Mouse (Mus musculus) forebrain, postnatal 0 days (tissue): ENCODE measurements at regions not wholly inside any gene's neighbourhood (a gene's known extent, or its start where the extent isn't known, plus 50 kb on each side); places are given as distances from the start of the nearest gene placed in this dataset.

ENCODE experiments used
- ATAC-seq: fragments of 200-750 bp; cut with Nextera tagmentation; 2 replicates; pipeline ENCODE4 v1.8.0; 2017; ENCODE audit warnings: mild to moderate bottlenecking, moderate library complexity
- DNase-seq: peaks from one replicate; pipeline ENCODE4 v3.0.0-alpha.2; 2015
- H3K27ac ChIP-seq: fragments of 300-500 bp; sonication (generic); 2 replicates; pipeline ENCODE4 v1.5.1; 2014; ENCODE audit warnings: low read depth, mild to moderate bottlenecking, antibody characterized with exemption, low read length, moderate library complexity, mixed read lengths
- H3K27me3 ChIP-seq: fragments of 300-500 bp; sonication (generic); 2 replicates; pipeline ENCODE4 v1.6.1; 2014; ENCODE audit warnings: mild to moderate bottlenecking, low read length, mixed read lengths; ENCODE audit not compliant: insufficient read depth
- H3K36me3 ChIP-seq: fragments of 300-500 bp; sonication (generic); 2 replicates; pipeline ENCODE4 v1.6.1; 2014; ENCODE audit warnings: mild to moderate bottlenecking, moderate library complexity; ENCODE audit not compliant: insufficient read depth
- H3K4me1 ChIP-seq: fragments of 300-500 bp; sonication (generic); 2 replicates; pipeline ENCODE4 v1.6.1; 2014; ENCODE audit warnings: antibody characterized with exemption; ENCODE audit not compliant: insufficient read depth
- H3K4me2 ChIP-seq: fragments of 300-500 bp; sonication (generic); 2 replicates; pipeline ENCODE4 v1.6.1; 2014; ENCODE audit warnings: low read depth, mild to moderate bottlenecking, moderate library complexity
- H3K4me3 ChIP-seq: fragments of 300-500 bp; sonication (generic); 2 replicates; pipeline ENCODE4 v1.5.1; 2014; ENCODE audit warnings: low read depth, low read length, mixed read lengths
- H3K9ac ChIP-seq: fragments of 300-500 bp; sonication (generic); 2 replicates; pipeline ENCODE4 v1.6.1; 2014; ENCODE audit warnings: mild to moderate bottlenecking
- H3K9me3 ChIP-seq: fragments of 300-500 bp; sonication (generic); 2 replicates; pipeline ENCODE4 v1.6.1; 2016; ENCODE audit warnings: low read length
- CTCF ChIP-seq: sonication (generic); IDR thresholded peaks from 2 replicates; pipeline ENCODE4 v1.5.1; 2016; ENCODE audit warnings: antibody characterized with exemption, control low read depth, low read depth
- WGBS: fragments of 180-500 bp; shearing (Covaris S2); extraction: QIAGEN DNeasy Blood & Tissue Kit; methylation state at CpG from one replicate; pipeline ENCODE4 v1.1.7; 2014; 5-methylcytosine and 5-hydroxymethylcytosine counted together

DNA sequence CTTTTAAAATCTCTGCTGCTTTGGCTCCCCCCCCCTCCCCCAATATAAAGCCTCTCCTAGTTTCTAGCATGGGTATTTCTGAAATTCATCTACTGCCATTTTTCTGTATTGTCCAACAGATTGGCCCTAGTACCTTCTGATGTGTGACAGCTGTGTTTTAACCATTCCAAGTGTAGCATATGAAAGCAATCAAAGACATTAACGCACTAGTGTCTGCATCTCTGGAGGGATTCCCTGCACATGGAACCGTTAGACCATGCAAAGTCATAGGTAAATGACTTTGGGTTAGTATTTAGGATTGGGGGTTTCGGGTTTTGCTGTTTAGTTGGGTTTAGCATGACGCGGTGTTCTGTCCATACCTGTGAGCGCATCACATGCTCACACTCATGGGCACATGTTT lies 57.3 kb upstream of the Smarca2 start:
- TF ChIP-seq CTCF: no peak
- no peak for ATAC-seq
- Histone ChIP-seq H3K27me3 (no peaks in the 10 kb centered on the region), H3K4me1 (no peaks in the 10 kb centered on the region), H3K4me3 (no peak overlapping the region), H3K9me3 (no peaks in the 10 kb centered on the region), H3K4me2 (no peak overlapping the region), H3K36me3 (no peaks in the 10 kb centered on the region), H3K27ac (no peak overlapping the region), H3K9ac (no peak overlapping the region)
- 86% methylated on average over 6 of the region's 6 CpGs for WGBS
- no peak for DNase-seq

DNA sequence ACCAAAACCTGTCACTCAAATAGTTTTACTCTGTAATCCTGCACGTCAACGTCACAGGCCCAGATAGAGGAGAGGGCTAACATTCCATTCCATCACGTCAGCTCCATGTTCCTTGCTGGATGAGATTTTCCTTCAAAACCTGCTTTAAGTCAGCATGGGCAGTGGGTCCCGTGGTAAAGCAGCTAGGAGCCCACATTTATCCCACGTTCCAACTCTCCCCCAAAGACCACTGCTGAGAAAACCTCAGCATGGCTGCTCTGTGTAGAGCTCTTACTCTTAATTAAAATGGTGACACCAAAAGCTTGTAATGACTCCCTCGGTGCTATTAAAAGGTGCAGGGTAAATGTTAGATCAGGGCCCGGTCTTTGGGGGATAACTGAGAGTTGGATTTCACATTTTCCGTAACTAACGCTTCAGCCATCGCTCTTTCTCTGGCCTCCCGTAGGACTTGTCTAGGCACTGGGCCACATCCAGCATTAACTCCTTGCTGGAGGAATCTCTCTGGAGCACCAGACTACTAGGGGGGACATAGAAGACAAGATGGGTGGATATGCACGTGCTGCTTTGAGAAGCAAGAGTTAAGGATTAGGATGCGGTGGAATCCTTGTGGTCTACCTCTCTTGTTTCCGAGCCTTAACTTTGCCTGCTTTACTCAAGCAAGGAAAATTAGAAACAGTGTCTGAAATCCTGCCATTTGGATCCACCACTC lies 56.1 kb upstream of the Smarca2 start:
- no peaks in the 10 kb centered on the region for H3K9me3 ChIP-seq
- H3K9ac ChIP-seq: no peak overlapping the region
- no peak overlapping the region for H3K4me2 ChIP-seq
- H3K36me3 ChIP-seq: no peaks in the 10 kb centered on the region
- no peaks in the 10 kb centered on the region for H3K27me3 ChIP-seq
- DNase-seq: no peak
- TF ChIP-seq CTCF: no peak
- WGBS: 77% methylated on average over 14 of the region's 14 CpGs
- no peak for ATAC-seq
- H3K27ac ChIP-seq: no peak overlapping the region
- H3K4me3 ChIP-seq: no peak overlapping the region
- no peaks in the 10 kb centered on the region for H3K4me1 ChIP-seq

DNA sequence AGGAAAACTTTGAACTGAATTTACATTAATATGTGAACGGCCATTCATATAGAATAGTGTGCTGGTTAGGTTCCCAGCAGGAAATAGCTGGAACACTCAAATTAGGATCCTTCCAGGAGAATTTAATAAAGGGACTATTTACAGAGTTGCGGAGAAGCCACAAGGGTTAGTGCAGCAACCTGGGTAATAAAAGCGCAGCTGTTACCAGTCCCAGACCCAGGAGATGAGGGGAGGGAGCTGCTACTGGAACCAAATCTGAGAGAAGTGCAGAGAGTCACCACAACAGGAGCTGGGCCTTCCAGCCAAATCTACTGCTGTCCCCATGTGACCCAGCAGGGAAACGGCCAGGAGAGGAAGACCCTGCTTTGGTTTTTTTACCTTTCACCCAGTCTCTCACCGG lies 54.6 kb upstream of the Smarca2 start:
- TF ChIP-seq CTCF: no peak

More for the DNA sequence above, 54.6 kb upstream of the Smarca2 start:
- WGBS: 53% methylated on average over 5 of the region's 5 CpGs
- no peaks in the 10 kb centered on the region for H3K36me3 ChIP-seq
- H3K9me3 ChIP-seq: no peaks in the 10 kb centered on the region
- no peak overlapping the region for H3K4me3 ChIP-seq
- no peak for ATAC-seq
- no peaks in the 10 kb centered on the region for H3K27me3 ChIP-seq
- no peak overlapping the region for H3K4me2 ChIP-seq
- DNase-seq: no peak
- H3K27ac ChIP-seq: no peak overlapping the region
- no peaks in the 10 kb centered on the region for H3K4me1 ChIP-seq
- no peak overlapping the region for H3K9ac ChIP-seq
